Mouse (Mus musculus) kidney, postnatal 10 days (tissue): ENCODE data around the gene Cuedc2.
A peak's percentile ranks its signal among the peaks of the same experiment; 100 is the strongest.

Experiments
- DNase-seq: peaks from one replicate; pipeline ENCODE4 v3.0.0; 2021; ENCODE audit warnings: mixed read lengths

Cuedc2 gene

GRCm38 (mm10) chr19:46338942-46339286, 412 bp upstream of the Cuedc2 start:
- DNase-seq: no peak

- no peak for DNase-seq
Observed at GRCm38 (mm10) chr19:46337719-46338330, 677 bp downstream of the Cuedc2 start.

GRCm38 (mm10) chr19:46333906-46334305, 4.6 kb downstream of the Cuedc2 start:
- no peak for DNase-seq

GRCm38 (mm10) chr19:46332721-46333339, 5.7 kb downstream of the Cuedc2 start:
- no peak for DNase-seq

GRCm38 (mm10) chr19:46331936-46332335, 6.6 kb downstream of the Cuedc2 start:
- no peak for DNase-seq

- peak; percentile 14 for DNase-seq
Observed at GRCm38 (mm10) chr19:46331326-46331725, 7.2 kb downstream of the Cuedc2 start.

GRCm38 (mm10) chr19:46330696-46331095, 7.8 kb downstream of the Cuedc2 start:
- DNase-seq: no peak

GRCm38 (mm10) chr19:46329951-46330350, 8.6 kb downstream of the Cuedc2 start:
- peak; percentile 91 for DNase-seq

- peak; percentile 56 for DNase-seq
Observed at GRCm38 (mm10) chr19:46329031-46329641, 9.4 kb downstream of the Cuedc2 start.

GRCm38 (mm10) chr19:46328081-46329030, 10.1 kb downstream of the Cuedc2 start, which contains the start of gene Fbxl15:
TSS of gene Fbxl15 (plus strand) at chr19:46328184.
- peak; percentile 96 for DNase-seq

GRCm38 (mm10) chr19:46327531-46328064, 10.9 kb downstream of the Cuedc2 start:
- DNase-seq: peak; percentile 34

- DNase-seq: peak; percentile 74
Observed at GRCm38 (mm10) chr19:46326756-46327305, 11.7 kb downstream of the Cuedc2 start, which contains the start of gene Psd. TSS of gene Psd (minus strand) at chr19:46327156.

- no peak for DNase-seq
Observed at GRCm38 (mm10) chr19:46326019-46326755, 12.3 kb downstream of the Cuedc2 start.

- DNase-seq: no peak
Observed at GRCm38 (mm10) chr19:46324918-46325317, 13.6 kb downstream of the Cuedc2 start.

- no peak for DNase-seq
Observed at GRCm38 (mm10) chr19:46324366-46324765, 14.1 kb downstream of the Cuedc2 start.

- no peak for DNase-seq
Observed at GRCm38 (mm10) chr19:46323716-46324115, 14.8 kb downstream of the Cuedc2 start.

GRCm38 (mm10) chr19:46322996-46323572, 15.4 kb downstream of the Cuedc2 start:
- no peak for DNase-seq

- no peak for DNase-seq
Observed at GRCm38 (mm10) chr19:46322144-46322995, 16.1 kb downstream of the Cuedc2 start.

GRCm38 (mm10) chr19:46321101-46321943, 17.2 kb downstream of the Cuedc2 start:
- DNase-seq: peak; percentile 29
